In genomic region chr11:109545700-109546143, GRCm38 (mm10) we compare ENCODE assay signal across 13 mouse cellular contexts.
A peak's percentile ranks its signal among the peaks of the same experiment; 100 is the strongest.
DNase-seq lines count a peak whose midpoint lies in the region; ATAC-seq and TF ChIP-seq lines count a peak whose summit lies in the region.
"Had no signal": no experiment of that assay in that cellular context is flagged by ENCODE, and none has a peak within 500 bp of the region (broad histone marks: within the 10 kb centered on the region; RNA-seq: fewer than 3 reads in every experiment).

No protein-coding gene starts in this region.

- H3K9me3 ChIP-seq in lung, embryonic 14.5 days (ENCODE audit: low read depth, low read length), result no peaks in the 10 kb centered on the region
- no peaks in the 10 kb centered on the region for H3K9me3 ChIP-seq in hindbrain, embryonic 12.5 days (replicated peaks)
- no peaks in the 10 kb centered on the region for H3K9me3 ChIP-seq in limb, embryonic 10.5 days (replicated peaks)
- H3K9me3 ChIP-seq: hindbrain, embryonic 10.5 days; midbrain, embryonic 12.5 days had no signal

- 22% methylated on average over 12 of the region's 12 CpGs for WGBS in lung, embryonic 14.5 days
- 63% methylated on average over 12 of the region's 12 CpGs for WGBS in hindbrain, embryonic 12.5 days
- WGBS in limb, embryonic 10.5 days, result 62% methylated on average over 12 of the region's 12 CpGs

- H3K36me3 ChIP-seq in lung, embryonic 14.5 days (ENCODE audit: insufficient read depth), result no peaks in the 10 kb centered on the region
- H3K36me3 ChIP-seq in hindbrain, embryonic 12.5 days, result no peaks in the 10 kb centered on the region
- H3K36me3 ChIP-seq in limb, embryonic 10.5 days, result no peaks in the 10 kb centered on the region
- H3K36me3 ChIP-seq: hindbrain, embryonic 10.5 days; midbrain, embryonic 12.5 days had no signal

- no peaks in the 10 kb centered on the region for H3K27me3 ChIP-seq in lung, embryonic 14.5 days (ENCODE audit: insufficient read depth, low read length)
- no peaks in the 10 kb centered on the region for H3K27me3 ChIP-seq in hindbrain, embryonic 12.5 days
- H3K27me3 ChIP-seq in limb, embryonic 10.5 days (ENCODE audit: low read depth, poor library complexity, severe bottlenecking), result no peaks in the 10 kb centered on the region
- H3K27me3 ChIP-seq: midbrain, embryonic 12.5 days had no signal

- H3K4me1 ChIP-seq in lung, embryonic 14.5 days (ENCODE audit: insufficient read depth), result peaks cover 10% of the 10 kb centered on the region; the same call in 1 of the 2 replicates
- no peaks in the 10 kb centered on the region; the same call in 1 of the 2 replicates for H3K4me1 ChIP-seq in hindbrain, embryonic 12.5 days
- peaks cover 15% of the 10 kb centered on the region; the same call in 1 of the 2 replicates for H3K4me1 ChIP-seq in limb, embryonic 10.5 days

- DNase-seq in lung, embryonic 14.5 days, result no peak
- no peak for DNase-seq in lung, postnatal 25 days (ENCODE audit: low spot score)
- DNase-seq in induced T-regulatory cell, adult 2 months (ENCODE audit: low read depth), result peak; percentile 53
- DNase-seq in kidney, postnatal 10 days, result peak; percentile 59
- no peak for DNase-seq in limb, embryonic 10.5 days (ENCODE audit: low spot score)
- DNase-seq in embryo, embryonic 10.5 days (ENCODE audit: low spot score), result no peak
- DNase-seq: left cerebral cortex, postnatal 4 days; thymus, postnatal 4 days had no signal

- H3K27ac ChIP-seq in lung, embryonic 14.5 days (ENCODE audit: low read depth), result no peak overlapping the region
- no peak overlapping the region for H3K27ac ChIP-seq in hindbrain, embryonic 12.5 days
- no peak overlapping the region for H3K27ac ChIP-seq in limb, embryonic 10.5 days
- H3K27ac ChIP-seq: hindbrain, embryonic 10.5 days; midbrain, embryonic 12.5 days had no signal

- peak overlapping the region; percentile 32; the same call in 1 of the 2 replicates for H3K4me2 ChIP-seq in lung, embryonic 14.5 days
- no peak overlapping the region for H3K4me2 ChIP-seq in hindbrain, embryonic 12.5 days (replicated peaks)
- H3K4me2 ChIP-seq: midbrain, embryonic 12.5 days had no signal

- no peak overlapping the region for H3K9ac ChIP-seq in lung, embryonic 14.5 days
- no peak overlapping the region for H3K9ac ChIP-seq in hindbrain, embryonic 12.5 days
- H3K9ac ChIP-seq: midbrain, embryonic 12.5 days had no signal

- TF ChIP-seq CTCF in lung, embryonic 14.5 days (IDR thresholded peaks at IDR 0.05; ENCODE audit: low read depth), result no peak

- no peak for ATAC-seq in lung, embryonic 14.5 days (ENCODE audit: insufficient read depth)
- peak; percentile 3; the same call in 1 of the 2 replicates for ATAC-seq in megakaryocyte-erythroid progenitor cell, adult 5-6 weeks (replicated peaks; ENCODE audit: low FRiP score, low TSS enrichment, poor library complexity, severe bottlenecking)
- no peak for ATAC-seq in hindbrain, embryonic 12.5 days (ENCODE audit: low FRiP score)
- ATAC-seq: forebrain, embryonic 16.5 days had no signal

- H3K4me3 ChIP-seq in lung, embryonic 14.5 days (ENCODE audit: low read depth, low read length), result no peak overlapping the region
- no peak overlapping the region for H3K4me3 ChIP-seq in hindbrain, embryonic 12.5 days
- H3K4me3 ChIP-seq in limb, embryonic 10.5 days, result no peak overlapping the region
- H3K4me3 ChIP-seq: hindbrain, embryonic 10.5 days; midbrain, embryonic 12.5 days had no signal

Comparison
In these comparisons a context has a peak if more than half of its experiments do, and no peak if none do; other contexts are left out.
1. DNase-seq: peak in induced T-regulatory cell, adult 2 months (single experiment) and kidney, postnatal 10 days (single experiment); none in lung, embryonic 14.5 days (single experiment), lung, postnatal 25 days (single experiment), limb, embryonic 10.5 days (single experiment) and embryo, embryonic 10.5 days (single experiment).